Mouse (Mus musculus) heart, postnatal 0 days (tissue): ENCODE results near the gene Olfr992. TPM values are rescaled to one million over a fixed set of nuclear protein-coding genes. Genes with fewer than 3 reads are reported as not detected.
"Not testable (repeated sequence)": the region's sequence is repeated elsewhere in the genome, so short reads cannot be mapped to it uniquely, and the experiment has no call there.

Experiments used
- ATAC-seq: fragments of 200-750 bp; cut with Nextera tagmentation; 2 replicates; pipeline ENCODE4 v1.8.0; 2017; ENCODE audit warnings: low read depth, moderate number of reproducible peaks, moderate library complexity; ENCODE audit not compliant: insufficient read depth
- DNase-seq: peaks from one replicate; pipeline ENCODE4 v3.0.0-alpha.2; 2016; ENCODE audit warnings: low spot score
- H3K27ac ChIP-seq: fragments of 300-500 bp; sonication (generic); 2 replicates; pipeline ENCODE4 v1.5.1; 2014; ENCODE audit warnings: low read depth, mild to moderate bottlenecking
- H3K27me3 ChIP-seq: fragments of 300-500 bp; sonication (generic); 2 replicates; pipeline ENCODE4 v1.6.1; 2014; ENCODE audit warnings: low read length, mixed read lengths; ENCODE audit not compliant: control insufficient read depth, insufficient read depth
- H3K36me3 ChIP-seq: fragments of 300-500 bp; sonication (generic); replicated peaks from 2 replicates; pipeline ENCODE4 v1.6.1; 2014; ENCODE audit warnings: low read length, mixed read lengths; ENCODE audit not compliant: control insufficient read depth, insufficient read depth
- H3K4me1 ChIP-seq: fragments of 300-500 bp; sonication (generic); 2 replicates; pipeline ENCODE4 v1.6.1; 2014; ENCODE audit warnings: antibody characterized with exemption; ENCODE audit not compliant: control insufficient read depth, insufficient read depth
- H3K4me2 ChIP-seq: fragments of 300-500 bp; sonication (generic); 2 replicates; pipeline ENCODE4 v1.6.1; 2014; ENCODE audit warnings: low read depth, mild to moderate bottlenecking, low read length, moderate library complexity
- H3K4me3 ChIP-seq: fragments of 300-500 bp; sonication (generic); 2 replicates; pipeline ENCODE4 v1.5.1; 2014; ENCODE audit warnings: low read depth, low read length
- H3K9ac ChIP-seq: fragments of 300-500 bp; sonication (generic); replicated peaks from 2 replicates; pipeline ENCODE4 v1.6.1; 2014; ENCODE audit warnings: low read depth, low read length, mixed read lengths
- H3K9me3 ChIP-seq: fragments of 300-500 bp; sonication (generic); replicated peaks from 2 replicates; pipeline ENCODE4 v1.6.1; 2016; ENCODE audit warnings: low read length; ENCODE audit not compliant: control insufficient read depth
- CTCF ChIP-seq: IDR thresholded peaks from 2 replicates; pipeline ENCODE4 v1.5.1; 2016; ENCODE audit warnings: antibody characterized with exemption, control low read depth, low read depth
- EP300 ChIP-seq: IDR thresholded peaks from 2 replicates; pipeline ENCODE4 v1.6.1; 2016; ENCODE audit warnings: antibody characterized with exemption, low read depth
- WGBS: fragments of 180-500 bp; shearing (Covaris S2); extraction: QIAGEN DNeasy Blood & Tissue Kit; methylation state at CpG from one replicate; pipeline ENCODE4 v1.1.7; 2014; 5-methylcytosine and 5-hydroxymethylcytosine counted together
- polyA plus RNA-seq: library from polyadenylated mRNA; unstranded; fragments of >200 nt; fragmentation: Nextera tagmentation; extraction: Ambion mirVana; gene quantifications from 2 replicates; pipeline ENCODE4 v1.2.1, GENCODE M21; 2015
- total RNA-seq: library from RNA; depleted of rRNA; stranded (reverse); fragments of >200 nt; gene quantifications from 2 replicates; pipeline ENCODE4 v1.2.3, GENCODE M21; 2014; ENCODE audit warnings: low replicate concordance; rRNA removed

Olfr992 gene
- total RNA-seq (not detected in 2 replicates), polyA plus RNA-seq (not detected in 2 replicates)

GRCm38 (mm10) chr2:85409369-85409768, at the start of gene Olfr992:
Gene Olfr992 (minus strand): TSS chr2:85409469.
- H3K4me3 ChIP-seq, result no peak within 1 kb of the TSS
- DNase-seq (no peak), ATAC-seq (no peak)
- H3K4me1 ChIP-seq, result no peaks in the 10 kb centered on the region
- no peak within 1 kb of the TSS for H3K27ac ChIP-seq
- H3K9me3 ChIP-seq, result no peaks in the 10 kb centered on the region
- no peaks in the 10 kb centered on the region for H3K27me3 ChIP-seq
- H3K36me3 ChIP-seq, result no peaks in the 10 kb centered on the region
- no peak for TF ChIP-seq CTCF
- no peak for TF ChIP-seq EP300
- no peak within 1 kb of the TSS for H3K9ac ChIP-seq
- no peak within 1 kb of the TSS for H3K4me2 ChIP-seq
- WGBS, result 40% methylated on average over 2 of the region's 2 CpGs

GRCm38 (mm10) chr2:85443539-85443938, 34.3 kb upstream of the Olfr992 start, which contains the start of gene Olfr995:
Gene Olfr995 (minus strand): TSS chr2:85443639.
- TF ChIP-seq EP300 (no peak), CTCF (no peak)
- H3K4me2 ChIP-seq, result no peak within 1 kb of the TSS
- no peaks in the 10 kb centered on the region for H3K27me3 ChIP-seq
- ATAC-seq, result no peak
- H3K4me3 ChIP-seq, result no peak within 1 kb of the TSS
- no peak within 1 kb of the TSS for H3K27ac ChIP-seq
- no peak within 1 kb of the TSS for H3K9ac ChIP-seq
- H3K36me3 ChIP-seq, result no peaks in the 10 kb centered on the region
- no peak for DNase-seq
- H3K4me1 ChIP-seq, result no peaks in the 10 kb centered on the region
- no peaks in the 10 kb centered on the region for H3K9me3 ChIP-seq
- 39% methylated on average over 1 of the region's 1 CpGs for WGBS

GRCm38 (mm10) chr2:85442546-85442945, 33.3 kb upstream of the Olfr992 start:
- Histone ChIP-seq H3K4me2 (no peak overlapping the region), H3K27ac (no peak overlapping the region), H3K27me3 (no peaks in the 10 kb centered on the region), H3K36me3 (no peaks in the 10 kb centered on the region), H3K9me3 (no peaks in the 10 kb centered on the region), H3K4me1 (no peaks in the 10 kb centered on the region), H3K9ac (no peak overlapping the region), H3K4me3 (no peak overlapping the region)
- TF ChIP-seq EP300 (no peak), CTCF (no peak)
- ATAC-seq, result no peak
- no peak for DNase-seq

GRCm38 (mm10) chr2:85436351-85436750, 27.1 kb upstream of the Olfr992 start, which contains the start of gene Olfr994:
Gene Olfr994 (minus strand): TSS chr2:85436451.
- H3K36me3 ChIP-seq, result no peaks in the 10 kb centered on the region
- no peaks in the 10 kb centered on the region for H3K4me1 ChIP-seq
- H3K27ac ChIP-seq, result no peak within 1 kb of the TSS
- H3K9ac ChIP-seq, result no peak within 1 kb of the TSS
- 86% methylated on average over 3 of the region's 3 CpGs for WGBS
- no peak for DNase-seq
- no peak for ATAC-seq
- H3K4me3 ChIP-seq, result no peak within 1 kb of the TSS
- no peaks in the 10 kb centered on the region for H3K9me3 ChIP-seq
- TF ChIP-seq EP300, result no peak
- no peak for TF ChIP-seq CTCF
- no peak within 1 kb of the TSS for H3K4me2 ChIP-seq
- H3K27me3 ChIP-seq, result no peaks in the 10 kb centered on the region

- no peaks in the 10 kb centered on the region for H3K36me3 ChIP-seq
- no peaks in the 10 kb centered on the region for H3K27me3 ChIP-seq
- H3K9me3 ChIP-seq, result no peaks in the 10 kb centered on the region
- H3K9ac ChIP-seq, result no peak overlapping the region
- TF ChIP-seq CTCF (no peak), EP300 (no peak)
- no peaks in the 10 kb centered on the region for H3K4me1 ChIP-seq
- H3K4me3 ChIP-seq, result no peak overlapping the region
- no peak for DNase-seq
- H3K27ac ChIP-seq, result no peak overlapping the region
- H3K4me2 ChIP-seq, result no peak overlapping the region
- no peak for ATAC-seq
- 60% methylated on average over 1 of the region's 1 CpGs for WGBS
These were observed 16.6 kb upstream of the Olfr992 start for GRCm38 (mm10) chr2:85425893-85426292.

GRCm38 (mm10) chr2:85414777-85415176, 5.5 kb upstream of the Olfr992 start, which contains the start of gene Olfr993:
Gene Olfr993 (minus strand): TSS chr2:85414877.
- DNase-seq, result no peak
- no peak within 1 kb of the TSS for H3K27ac ChIP-seq
- H3K36me3 ChIP-seq, result no peaks in the 10 kb centered on the region
- H3K4me1 ChIP-seq, result no peaks in the 10 kb centered on the region
- no peaks in the 10 kb centered on the region for H3K9me3 ChIP-seq
- no peak within 1 kb of the TSS for H3K9ac ChIP-seq
- H3K27me3 ChIP-seq, result no peaks in the 10 kb centered on the region
- no peak within 1 kb of the TSS for H3K4me2 ChIP-seq
- no peak for TF ChIP-seq EP300
- TF ChIP-seq CTCF, result no peak
- no peak for ATAC-seq
- no peak within 1 kb of the TSS for H3K4me3 ChIP-seq

- H3K36me3 ChIP-seq, H3K9ac ChIP-seq, H3K4me3 ChIP-seq, H3K4me2 ChIP-seq, ATAC-seq, DNase-seq, H3K4me1 ChIP-seq, H3K27ac ChIP-seq, H3K27me3 ChIP-seq, H3K9me3 ChIP-seq: not testable (repeated sequence)
These were observed 46.1 kb downstream of the Olfr992 start, which contains the start of gene Olfr988 for GRCm38 (mm10) chr2:85363127-85363526. Gene Olfr988 (minus strand): TSS chr2:85363227.
